Mouse (Mus musculus): ENCODE results near the gene Mettl7a2.

The Mettl7a2 gene

GRCm38 (mm10) chr15:100401811-100402210 is 48.8 kb downstream of the Mettl7a2 start:
- no peak for DNase-seq

GRCm38 (mm10) chr15:100402347-100402746 is 49.3 kb downstream of the Mettl7a2 start:
- no peak for DNase-seq

- DNase-seq: no peak
Measured at GRCm38 (mm10) chr15:100402798-100403197, 49.8 kb downstream of the Mettl7a2 start.

GRCm38 (mm10) chr15:100403318-100404000 is 50.5 kb downstream of the Mettl7a2 start:
- no peak for DNase-seq

DNA sequence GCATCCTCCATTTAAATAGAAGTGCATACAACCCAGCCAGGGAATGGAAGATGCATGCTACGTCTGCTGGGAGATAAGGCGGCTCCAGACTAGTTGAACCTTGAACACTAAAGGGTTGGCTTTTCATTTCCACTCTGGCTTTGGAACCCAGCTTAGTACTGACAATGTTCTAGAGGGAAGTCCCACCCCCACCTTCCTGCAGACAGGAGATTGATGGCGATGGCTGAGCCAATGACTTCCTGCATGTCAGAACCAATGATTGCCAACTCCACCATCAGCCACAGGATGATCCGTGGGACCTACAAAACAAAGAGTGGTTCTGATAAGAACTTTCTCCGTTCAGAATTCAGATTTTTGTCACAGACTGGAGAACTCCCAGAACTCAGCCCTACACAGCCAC is 53.1 kb downstream of the Mettl7a2 start:
- no peak for DNase-seq

DNA sequence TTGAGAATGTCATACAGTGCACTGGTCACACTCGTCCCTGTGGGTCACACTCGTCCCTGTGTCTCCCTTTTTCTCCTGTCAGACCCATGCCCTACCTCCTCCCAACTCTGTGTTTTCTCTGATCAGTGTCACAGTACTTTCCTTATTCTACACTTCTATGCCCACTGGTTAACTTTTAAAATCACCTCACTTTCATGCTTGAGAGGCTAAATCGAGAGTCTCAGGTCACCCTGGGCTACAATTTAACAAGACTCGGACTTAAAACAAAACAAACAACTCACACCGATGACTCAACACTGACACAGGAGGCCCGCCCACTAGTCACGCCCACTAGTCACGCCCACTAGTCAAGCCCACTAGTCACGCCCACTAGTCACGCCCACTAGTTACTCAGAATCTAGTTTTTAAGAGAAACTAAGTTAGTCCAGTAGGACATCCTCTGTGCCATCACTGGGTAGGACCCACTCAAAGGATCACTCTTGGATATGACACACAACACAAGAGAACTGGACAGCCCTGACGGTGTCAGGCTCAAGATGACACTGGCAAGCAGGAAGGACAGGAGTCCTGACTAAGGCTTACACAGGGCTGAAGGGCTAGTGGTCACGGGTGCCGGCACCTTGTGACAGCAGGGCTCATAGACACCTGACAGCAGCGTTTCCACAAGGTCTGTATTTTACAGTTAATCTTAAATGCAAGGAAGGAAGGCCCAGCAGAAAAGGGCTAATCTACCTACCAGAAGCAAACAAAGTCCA is 58.1 kb downstream of the Mettl7a2 start:
- DNase-seq: no peak

Data from cerebellum, adult 11 months (tissue).